Mouse (Mus musculus): ENCODE data around the gene Olfr659.

Gene Olfr659

DNA sequence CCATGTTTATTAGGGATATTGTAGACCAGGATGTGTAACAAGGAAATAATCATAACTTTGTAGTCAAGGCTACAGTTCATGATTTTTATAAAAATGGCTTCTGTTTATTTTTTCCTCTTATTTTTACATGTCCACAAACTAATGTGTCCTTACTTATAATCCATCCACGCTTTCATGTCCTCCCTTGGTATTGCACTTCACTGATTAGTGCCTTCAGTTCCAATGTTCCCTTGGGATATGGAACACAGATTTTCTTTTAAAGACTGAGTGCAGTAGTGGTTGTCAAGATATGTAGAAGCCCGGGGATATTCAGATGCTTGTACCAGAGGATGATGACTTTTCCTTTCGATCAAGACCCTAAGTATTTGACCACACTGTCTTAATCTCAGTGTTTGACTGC is at the start of gene Olfr659:
Olfr659 (plus strand) TSS at position 301 of the 400 bp plus-strand sequence.
- no peak for DNase-seq

DNA sequence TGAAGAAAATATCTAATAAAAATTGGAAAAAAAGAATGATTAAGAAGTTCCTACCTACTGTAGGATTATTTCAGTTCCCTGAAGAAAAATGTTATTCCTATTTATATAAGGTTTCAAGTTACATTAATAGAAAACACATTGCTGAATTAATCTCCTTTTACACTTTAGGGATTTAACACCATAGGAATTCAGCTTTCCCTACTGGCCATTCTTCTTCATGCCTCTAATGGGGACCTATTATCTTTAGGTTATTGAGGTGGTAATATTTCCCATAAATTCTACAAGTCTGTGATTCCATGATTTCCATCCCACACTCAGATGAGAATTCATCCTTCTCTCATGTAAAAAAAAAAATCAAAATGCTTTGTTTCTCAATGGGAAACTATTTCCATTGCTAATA is 42.1 kb upstream of the Olfr659 start, which contains the start of gene Olfr657:
Olfr657 (plus strand) TSS at position 301 of the 400 bp plus-strand sequence.
- DNase-seq: no peak

DNA sequence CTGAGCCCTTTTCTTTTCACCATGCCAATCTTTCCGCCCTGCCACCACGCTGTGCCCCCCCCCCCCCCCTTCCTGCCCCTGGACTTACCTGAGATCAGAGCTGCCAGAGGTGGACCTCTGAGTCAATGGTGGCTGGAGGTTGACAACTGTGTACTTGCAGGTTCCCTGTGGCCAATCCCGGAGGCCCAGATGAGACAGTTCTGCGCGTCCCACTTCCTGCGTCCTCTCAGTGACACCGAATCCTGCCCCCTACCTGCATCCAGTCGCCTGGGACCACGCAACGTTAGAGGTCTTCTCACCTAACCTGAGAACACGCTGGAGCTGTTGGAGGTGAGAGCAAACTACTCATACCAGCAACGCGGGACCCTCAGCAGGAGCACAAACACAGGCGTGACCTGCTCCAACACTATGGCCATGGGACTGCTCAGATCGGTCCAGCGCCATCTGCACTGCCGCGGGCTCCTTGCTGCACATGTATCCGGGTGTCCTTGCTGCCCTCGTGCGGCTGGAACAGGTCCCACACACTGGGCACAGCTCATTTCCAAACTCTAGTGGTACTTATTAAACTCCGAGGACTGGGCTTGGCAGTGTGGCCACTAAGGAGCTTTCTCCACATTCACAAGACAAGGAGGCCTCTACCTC is 19.6 kb upstream of the Olfr659 start, which contains the start of gene Olfr658:
Olfr658 (minus strand) TSS at position 465 of the 642 bp plus-strand sequence.
- DNase-seq: peak; percentile 48

DNA sequence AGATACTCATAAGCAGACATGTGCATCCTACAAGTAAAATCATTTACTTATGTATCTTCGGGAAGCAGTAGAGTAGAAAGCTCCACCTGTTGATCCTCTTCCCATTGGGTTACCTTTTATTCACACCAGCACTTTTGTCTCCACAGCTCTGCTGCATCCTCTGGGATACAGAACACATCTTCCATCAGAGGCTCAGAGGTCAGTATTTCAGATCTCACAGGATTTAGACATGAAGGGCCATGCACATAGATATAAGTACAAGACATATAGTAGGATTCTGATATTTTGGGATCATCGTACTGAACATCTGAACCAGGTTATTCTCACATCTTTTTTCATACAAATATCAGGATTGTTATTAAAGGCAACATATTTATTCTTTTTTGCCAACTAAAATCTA is 19.6 kb downstream of the Olfr659 start, which contains the start of gene Olfr661:
Olfr661 (plus strand) TSS at position 301 of the 400 bp plus-strand sequence.
- DNase-seq: no peak
